Mouse (Mus musculus): ENCODE results near the gene Dcaf17.

DNA sequence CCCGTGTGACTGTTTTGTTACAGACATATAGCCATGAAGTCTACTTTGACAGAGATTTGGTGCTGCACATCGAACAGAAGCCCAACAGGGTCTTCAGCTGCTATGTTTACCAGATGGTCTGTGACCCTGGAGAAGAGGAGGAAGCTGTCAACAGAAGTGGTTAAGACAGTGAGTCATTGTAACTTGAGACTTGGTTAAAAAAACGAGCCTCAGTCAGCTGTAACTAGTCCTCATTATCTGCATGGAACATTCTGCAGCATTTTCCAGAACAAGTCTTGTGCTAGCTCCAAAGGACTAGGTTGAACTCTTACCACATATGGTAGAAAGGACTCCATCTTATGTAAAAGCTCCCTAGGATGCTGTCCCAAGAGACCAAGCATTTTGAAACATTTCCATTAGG lies 34.6 kb downstream of the Dcaf17 start:
- TF ChIP-seq CTCF (IDR thresholded peaks at IDR 0.05; ENCODE audit: extremely low read depth, insufficient read depth, insufficient read length, insufficient replicate concordance) = no peak
- TF ChIP-seq POLR2A (IDR thresholded peaks at IDR 0.05; ENCODE audit: low read depth, low read length) = no peak
